Mouse (Mus musculus) bone marrow, adult 2 months (tissue): Measurements from ENCODE around the gene Ptprg. TPM values are rescaled to one million over a fixed set of nuclear protein-coding genes. Genes with fewer than 3 reads are reported as not detected.

Experiments used
- H3K27ac ChIP-seq: fragments of 200-500 bp; 2 replicates; pipeline ENCODE4 v1.5.1; 2012; ENCODE audit warnings: low read depth, mild to moderate bottlenecking, control low read depth, inconsistent platforms, low read length; ENCODE audit not compliant: control insufficient read depth, poor library complexity, insufficient read depth
- H3K4me1 ChIP-seq: fragments of 200-500 bp; 2 replicates; pipeline ENCODE4 v1.6.1; 2011; ENCODE audit warnings: low read length; ENCODE audit not compliant: control insufficient read depth, insufficient read depth
- H3K4me3 ChIP-seq: fragments of 200-500 bp; replicated peaks from 2 replicates; pipeline ENCODE3; 2011; ENCODE audit warnings: mild to moderate bottlenecking, low read depth, low read length, control low read depth; ENCODE audit not compliant: control insufficient read depth
- CTCF ChIP-seq: fragments of 200-500 bp; IDR thresholded peaks from 2 replicates; pipeline ENCODE4 v1.5.1; 2011; ENCODE audit warnings: low read length, control low read depth; ENCODE audit not compliant: control insufficient read depth, insufficient read depth
- POLR2A ChIP-seq: fragments of 200-500 bp; IDR thresholded peaks from 2 replicates; pipeline ENCODE4 v1.6.1; 2011; ENCODE audit warnings: low read depth, mild to moderate bottlenecking, control low read depth, low read length, borderline replicate concordance; ENCODE audit not compliant: control insufficient read depth
- WGBS: fragments of 180-500 bp; shearing (Covaris S2); methylation state at CpG from one replicate; pipeline ENCODE4 v1.1.7; 2018; 5-methylcytosine and 5-hydroxymethylcytosine counted together
- polyA plus RNA-seq: library from polyadenylated mRNA; stranded (reverse); fragments of >200 nt; gene quantifications from 2 replicates; pipeline ENCODE4 v1.2.4, GENCODE M21; 2011; ENCODE audit warnings: low replicate concordance; ENCODE audit not compliant: missing spikeins, insufficient read depth, insufficient read length

Gene Ptprg
- polyA plus RNA-seq, 1 experiment: 0.27 TPM

GRCm38 (mm10) chr14:11772736-11773135 lies 219.4 kb downstream of the Ptprg start:
- no peaks in the 10 kb centered on the region for H3K4me1 ChIP-seq
- no peak for TF ChIP-seq POLR2A
- no peak for TF ChIP-seq CTCF
- no peak overlapping the region for H3K27ac ChIP-seq
- H3K4me3 ChIP-seq: no peak overlapping the region
- 67% methylated on average over 5 of the region's 5 CpGs for WGBS

- 42% methylated on average over 4 of the region's 4 CpGs for WGBS
- H3K27ac ChIP-seq: no peak overlapping the region
- no peaks in the 10 kb centered on the region for H3K4me1 ChIP-seq
- no peak for TF ChIP-seq CTCF
- no peak for TF ChIP-seq POLR2A
- no peak overlapping the region for H3K4me3 ChIP-seq
Observed at GRCm38 (mm10) chr14:11774476-11775037, 221.2 kb downstream of the Ptprg start.

- no peak overlapping the region for H3K27ac ChIP-seq
- H3K4me3 ChIP-seq: no peak overlapping the region
- TF ChIP-seq CTCF: no peak
- no peak for TF ChIP-seq POLR2A
- no peaks in the 10 kb centered on the region for H3K4me1 ChIP-seq
- 72% methylated on average over 11 of the region's 11 CpGs for WGBS
Observed at GRCm38 (mm10) chr14:11775204-11775603, 221.9 kb downstream of the Ptprg start.

- H3K4me1 ChIP-seq: no peaks in the 10 kb centered on the region
- 76% methylated on average over 6 of the region's 6 CpGs for WGBS
- no peak for TF ChIP-seq CTCF
- no peak for TF ChIP-seq POLR2A
- no peak overlapping the region for H3K4me3 ChIP-seq
- H3K27ac ChIP-seq: no peak overlapping the region
Observed at GRCm38 (mm10) chr14:11775951-11776495, 222.7 kb downstream of the Ptprg start.

GRCm38 (mm10) chr14:11776566-11776965 lies 223.2 kb downstream of the Ptprg start:
- TF ChIP-seq POLR2A (no peak), CTCF (no peak)
- no peak overlapping the region for H3K27ac ChIP-seq
- WGBS: 91% methylated on average over 6 of the region's 6 CpGs
- no peak overlapping the region for H3K4me3 ChIP-seq
- no peaks in the 10 kb centered on the region for H3K4me1 ChIP-seq

GRCm38 (mm10) chr14:11791190-11791589 lies 237.9 kb downstream of the Ptprg start:
- H3K4me3 ChIP-seq: no peak overlapping the region
- no peaks in the 10 kb centered on the region for H3K4me1 ChIP-seq
- H3K27ac ChIP-seq: no peak overlapping the region
- TF ChIP-seq POLR2A: no peak
- no peak for TF ChIP-seq CTCF
- WGBS: 63% methylated on average over 4 of the region's 4 CpGs

GRCm38 (mm10) chr14:11793847-11794246 lies 240.5 kb downstream of the Ptprg start:
- Histone ChIP-seq H3K4me1 (no peaks in the 10 kb centered on the region), H3K27ac (no peak overlapping the region), H3K4me3 (no peak overlapping the region)
- no peak for TF ChIP-seq CTCF
- no peak for TF ChIP-seq POLR2A
- WGBS: 68% methylated on average over 3 of the region's 3 CpGs

- H3K4me1 ChIP-seq: no peaks in the 10 kb centered on the region
- 77% methylated on average over 4 of the region's 4 CpGs for WGBS
Observed at GRCm38 (mm10) chr14:11802355-11803035, 249.2 kb downstream of the Ptprg start.

GRCm38 (mm10) chr14:11806674-11807073 lies 253.3 kb downstream of the Ptprg start:
- Histone ChIP-seq H3K27ac (no peak overlapping the region), H3K4me3 (no peak overlapping the region), H3K4me1 (no peaks in the 10 kb centered on the region)
- TF ChIP-seq POLR2A (no peak), CTCF (no peak)
- whole genome bisulfite sequencing: 56% methylated on average over 5 of the region's 5 CpGs

More at GRCm38 (mm10) chr14:11802355-11803035, 249.2 kb downstream of the Ptprg start:
- Histone ChIP-seq H3K4me3 (no peak overlapping the region), H3K27ac (no peak overlapping the region)
- no peak for TF ChIP-seq CTCF
- no peak for TF ChIP-seq POLR2A
